Comparison of ENCODE assay signal across 8 mouse cellular contexts in genomic region chr1:153900381-153900780, GRCm38 (mm10). TPM values are rescaled to one million over a fixed set of nuclear protein-coding genes. Genes with fewer than 3 reads are reported as not detected.
DNase-seq lines count a peak whose midpoint lies in the region; ATAC-seq lines count a peak whose summit lies in the region.

No protein-coding gene starts in this region.

- no peaks in the 10 kb centered on the region for H3K27me3 ChIP-seq in embryonic facial prominence, embryonic 10.5 days (replicated peaks; ENCODE audit: low read depth, poor library complexity, severe bottlenecking)
- no peaks in the 10 kb centered on the region for H3K27me3 ChIP-seq in hindbrain, embryonic 12.5 days
- no peaks in the 10 kb centered on the region for H3K27me3 ChIP-seq in liver, embryonic 16.5 days (ENCODE audit: control insufficient read depth, insufficient read depth, low read depth, low read length)
- H3K27me3 ChIP-seq in stomach, embryonic 14.5 days (ENCODE audit: control insufficient read depth, insufficient read depth, low read length) = no peaks in the 10 kb centered on the region

- peak overlapping the region; percentile 88 for H3K4me3 ChIP-seq in embryonic facial prominence, embryonic 10.5 days
- peak overlapping the region; percentile 86 for H3K4me3 ChIP-seq in hindbrain, embryonic 12.5 days
- H3K4me3 ChIP-seq in liver, embryonic 16.5 days (ENCODE audit: low read depth, low read length) = peak overlapping the region; percentile 95
- H3K4me3 ChIP-seq in stomach, embryonic 14.5 days (ENCODE audit: low read depth, low read length) = peak overlapping the region; percentile 83

- H3K4me1 ChIP-seq in embryonic facial prominence, embryonic 10.5 days = peaks cover 40% of the 10 kb centered on the region
- peaks cover 26% of the 10 kb centered on the region for H3K4me1 ChIP-seq in hindbrain, embryonic 12.5 days
- peaks cover 32% of the 10 kb centered on the region for H3K4me1 ChIP-seq in liver, embryonic 16.5 days (ENCODE audit: control insufficient read depth, low read depth, low read length)
- H3K4me1 ChIP-seq in stomach, embryonic 14.5 days (ENCODE audit: control insufficient read depth, insufficient read depth, low read length) = no peaks in the 10 kb centered on the region

- peaks cover 29% of the 10 kb centered on the region for H3K36me3 ChIP-seq in embryonic facial prominence, embryonic 10.5 days (replicated peaks)
- H3K36me3 ChIP-seq in hindbrain, embryonic 12.5 days = peaks cover 26% of the 10 kb centered on the region
- peaks cover 29% of the 10 kb centered on the region for H3K36me3 ChIP-seq in liver, embryonic 16.5 days (ENCODE audit: control insufficient read depth, insufficient read depth)
- peaks cover 19% of the 10 kb centered on the region; the same call in 1 of the 2 replicates for H3K36me3 ChIP-seq in stomach, embryonic 14.5 days (ENCODE audit: control insufficient read depth, insufficient read depth, low read length)

- H3K27ac ChIP-seq in embryonic facial prominence, embryonic 10.5 days (replicated peaks) = peak overlapping the region; percentile 97
- H3K27ac ChIP-seq in hindbrain, embryonic 12.5 days = peak overlapping the region; percentile 96
- peak overlapping the region; percentile 100 for H3K27ac ChIP-seq in liver, embryonic 16.5 days (ENCODE audit: low read length)
- peak overlapping the region; percentile 96 for H3K27ac ChIP-seq in stomach, embryonic 14.5 days (ENCODE audit: low read length)

- WGBS in embryonic facial prominence, embryonic 10.5 days = under 1% methylated on average over 36 of the region's 36 CpGs
- WGBS in hindbrain, embryonic 12.5 days = under 1% methylated on average over 36 of the region's 36 CpGs
- under 1% methylated on average over 36 of the region's 36 CpGs for WGBS in liver, embryonic 16.5 days (ENCODE audit: insufficient replicate concordance)
- 1% methylated on average over 35 of the region's 36 CpGs for WGBS in stomach, embryonic 14.5 days

- peak; percentile 8 for ATAC-seq in CD4-positive, CD25-positive, alpha-beta regulatory T cell, adult 4 months
- ATAC-seq in hindbrain, embryonic 12.5 days (ENCODE audit: low FRiP score) = peak; percentile 55
- peak; percentile 23 for ATAC-seq in liver, embryonic 16.5 days (ENCODE audit: low read depth)
- ATAC-seq in stomach, embryonic 14.5 days (ENCODE audit: insufficient number of reproducible peaks, insufficient read depth, low FRiP score, low read depth) = peak; percentile 7; the same call in 1 of the 2 replicates

- peak; percentile 53 for DNase-seq in gastrocnemius, postnatal 10 days
- DNase-seq in gastrocnemius, adult 18-20 months (ENCODE audit: low spot score) = no peak
- DNase-seq in embryonic facial prominence, embryonic 10.5 days (ENCODE audit: low spot score) = no peak
- DNase-seq in c-Kit-positive CD71-positive TER-119-positive erythroid progenitor cells, embryonic 14.5 days (ENCODE audit: low spot score) = no peak

- H3K9ac ChIP-seq in hindbrain, embryonic 12.5 days = peak overlapping the region; percentile 94
- H3K9ac ChIP-seq in liver, embryonic 16.5 days (ENCODE audit: low read depth, low read length) = peak overlapping the region; percentile 97
- peak overlapping the region; percentile 83 for H3K9ac ChIP-seq in stomach, embryonic 14.5 days (replicated peaks; ENCODE audit: low read depth, low read length)

- no peaks in the 10 kb centered on the region for H3K9me3 ChIP-seq in embryonic facial prominence, embryonic 10.5 days
- H3K9me3 ChIP-seq in hindbrain, embryonic 12.5 days (replicated peaks) = no peaks in the 10 kb centered on the region
- no peaks in the 10 kb centered on the region for H3K9me3 ChIP-seq in liver, embryonic 16.5 days (replicated peaks; ENCODE audit: control insufficient read depth, low read length)
- no peaks in the 10 kb centered on the region for H3K9me3 ChIP-seq in stomach, embryonic 14.5 days (ENCODE audit: control insufficient read depth, low read depth, low read length)

- peak overlapping the region; percentile 87 for H3K4me2 ChIP-seq in hindbrain, embryonic 12.5 days (replicated peaks)
- peak overlapping the region; percentile 89 for H3K4me2 ChIP-seq in liver, embryonic 16.5 days (ENCODE audit: low read depth, low read length)
- H3K4me2 ChIP-seq in stomach, embryonic 14.5 days (replicated peaks; ENCODE audit: low read depth, low read length) = peak overlapping the region; percentile 70

RNA-seq across cellular contexts. Expression of gene Teddm2, which starts 0.4 kb away (rescaled TPM):
- total RNA-seq in gastrocnemius, postnatal 10 days (2021) = under 1 TPM; 0.65 to 0.75 TPM
- total RNA-seq in gastrocnemius, adult 18-20 months (2021) = 1 to 10 TPM; 1.5 to 2.5 TPM
- under 1 TPM; 0.38 to 0.81 TPM for polyA plus RNA-seq in CD4-positive, CD25-positive, alpha-beta regulatory T cell, adult 4 months (2017; shearing (Covaris generic))
- 0.45 and 0.50 TPM in 2 replicates for polyA plus RNA-seq in embryonic facial prominence, embryonic 10.5 days (2016; fragmentation: Nextera tagmentation; extraction: Ambion mirVana)
- polyA plus RNA-seq in hindbrain, embryonic 12.5 days (2016; fragmentation: Nextera tagmentation; extraction: Ambion mirVana) = 0.66 and 0.77 TPM in 2 replicates
- 0.40 and 0.58 TPM in 2 replicates for polyA plus RNA-seq in liver, embryonic 16.5 days (2015; fragmentation: Nextera tagmentation; extraction: Ambion mirVana)
- polyA plus RNA-seq in stomach, embryonic 14.5 days (2014; fragmentation: Nextera tagmentation; extraction: Ambion mirVana) = 0.46 and 0.53 TPM in 2 replicates

RNA-seq across cellular contexts. Expression of gene Glul, which starts 0.6 kb away (rescaled TPM):
- total RNA-seq in gastrocnemius, postnatal 10 days (2021) = 100 to 1,000 TPM in 1 of 2 experiments, 10 to 100 TPM in 1; 90.2 to 146 TPM
- 100 to 1,000 TPM; 295 to 614 TPM for total RNA-seq in gastrocnemius, adult 18-20 months (2021)
- polyA plus RNA-seq in CD4-positive, CD25-positive, alpha-beta regulatory T cell, adult 4 months (2017; shearing (Covaris generic)) = 10 to 100 TPM; 29.7 to 36.7 TPM
- 120 and 129 TPM in 2 replicates for polyA plus RNA-seq in embryonic facial prominence, embryonic 10.5 days (2016; fragmentation: Nextera tagmentation; extraction: Ambion mirVana)
- polyA plus RNA-seq in hindbrain, embryonic 12.5 days (2016; fragmentation: Nextera tagmentation; extraction: Ambion mirVana) = 126 TPM in 2 replicates
- 143 and 144 TPM in 2 replicates for polyA plus RNA-seq in liver, embryonic 16.5 days (2015; fragmentation: Nextera tagmentation; extraction: Ambion mirVana)
- 130 and 137 TPM in 2 replicates for polyA plus RNA-seq in stomach, embryonic 14.5 days (2014; fragmentation: Nextera tagmentation; extraction: Ambion mirVana)

RNA-seq across cellular contexts. Expression of gene Teddm1a, which starts 8.8 kb away (rescaled TPM):
- total RNA-seq in gastrocnemius, postnatal 10 days (2021) = not detected
- total RNA-seq in gastrocnemius, adult 18-20 months (2021) = not detected
- polyA plus RNA-seq in CD4-positive, CD25-positive, alpha-beta regulatory T cell, adult 4 months (2017; shearing (Covaris generic)) = under 1 TPM in 1 of 2 experiments, not detected in 1; 0.48 TPM
- not detected in 2 replicates for polyA plus RNA-seq in embryonic facial prominence, embryonic 10.5 days (2016; fragmentation: Nextera tagmentation; extraction: Ambion mirVana)
- polyA plus RNA-seq in hindbrain, embryonic 12.5 days (2016; fragmentation: Nextera tagmentation; extraction: Ambion mirVana) = not detected in 2 replicates
- polyA plus RNA-seq in liver, embryonic 16.5 days (2015; fragmentation: Nextera tagmentation; extraction: Ambion mirVana) = 0.06 TPM in 1 of 2 replicates, not detected in the other
- not detected in 2 replicates for polyA plus RNA-seq in stomach, embryonic 14.5 days (2014; fragmentation: Nextera tagmentation; extraction: Ambion mirVana)

RNA-seq across cellular contexts. Expression of gene Teddm1b, which starts 26.2 kb away (rescaled TPM):
- total RNA-seq in gastrocnemius, postnatal 10 days (2021) = not detected
- not detected for total RNA-seq in gastrocnemius, adult 18-20 months (2021)
- under 1 TPM in 1 of 2 experiments, not detected in 1; 0.20 TPM for polyA plus RNA-seq in CD4-positive, CD25-positive, alpha-beta regulatory T cell, adult 4 months (2017; shearing (Covaris generic))
- polyA plus RNA-seq in embryonic facial prominence, embryonic 10.5 days (2016; fragmentation: Nextera tagmentation; extraction: Ambion mirVana) = 0.74 and 0.96 TPM in 2 replicates
- 0.42 and 0.46 TPM in 2 replicates for polyA plus RNA-seq in hindbrain, embryonic 12.5 days (2016; fragmentation: Nextera tagmentation; extraction: Ambion mirVana)
- 0.08 and 0.09 TPM in 2 replicates for polyA plus RNA-seq in liver, embryonic 16.5 days (2015; fragmentation: Nextera tagmentation; extraction: Ambion mirVana)
- 0.21 and 0.41 TPM in 2 replicates for polyA plus RNA-seq in stomach, embryonic 14.5 days (2014; fragmentation: Nextera tagmentation; extraction: Ambion mirVana)

RNA-seq across cellular contexts. Expression of gene Rgsl1, which starts 56.4 kb away (rescaled TPM):
- not detected for total RNA-seq in gastrocnemius, postnatal 10 days (2021)
- under 1 TPM; 0.09 to 0.11 TPM for total RNA-seq in gastrocnemius, adult 18-20 months (2021)
- polyA plus RNA-seq in CD4-positive, CD25-positive, alpha-beta regulatory T cell, adult 4 months (2017; shearing (Covaris generic)) = under 1 TPM in 1 of 2 experiments, not detected in 1; 0.20 TPM
- polyA plus RNA-seq in embryonic facial prominence, embryonic 10.5 days (2016; fragmentation: Nextera tagmentation; extraction: Ambion mirVana) = 0.07 TPM in 1 of 2 replicates, not detected in the other
- polyA plus RNA-seq in hindbrain, embryonic 12.5 days (2016; fragmentation: Nextera tagmentation; extraction: Ambion mirVana) = 0.12 and 0.27 TPM in 2 replicates
- 0.04 TPM in 1 of 2 replicates, not detected in the other for polyA plus RNA-seq in liver, embryonic 16.5 days (2015; fragmentation: Nextera tagmentation; extraction: Ambion mirVana)
- 0.30 TPM in 1 of 2 replicates, not detected in the other for polyA plus RNA-seq in stomach, embryonic 14.5 days (2014; fragmentation: Nextera tagmentation; extraction: Ambion mirVana)
